ENCODE assay signal across 8 mouse cellular contexts in the genomic region with DNA sequence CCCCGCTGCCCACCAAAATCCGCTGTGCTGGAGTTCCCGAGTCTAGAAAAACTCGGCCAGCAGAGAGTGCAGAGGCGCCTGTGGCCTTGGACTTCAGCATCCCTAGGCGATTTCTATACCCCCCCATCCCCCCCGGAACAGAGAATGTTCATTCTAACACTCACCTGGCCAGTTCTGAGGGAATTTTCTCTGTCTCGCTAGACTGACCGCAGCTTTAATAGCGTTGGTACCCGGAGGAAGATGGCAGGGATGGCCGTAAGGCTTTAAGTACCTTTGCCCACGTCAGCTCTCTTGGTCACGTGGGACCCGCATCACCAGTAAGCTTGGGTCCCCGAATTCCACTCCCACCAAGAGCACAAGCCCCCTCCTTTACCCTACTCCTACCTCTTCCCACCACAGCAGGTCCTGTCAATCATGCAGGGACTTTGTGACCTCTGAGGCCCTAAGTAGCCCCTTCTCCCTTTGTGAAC. TPM values are rescaled to one million over a fixed set of nuclear protein-coding genes. Genes with fewer than 3 reads are reported as not detected.
DNase-seq lines count a peak whose midpoint lies in the region; ATAC-seq and TF ChIP-seq lines count a peak whose summit lies in the region.

A gene (minus strand): TSS at position 467 of the 470 bp plus-strand sequence.

- ATAC-seq in cerebellum, adult (ENCODE audit: insufficient number of reproducible peaks, low FRiP score, low TSS enrichment): peak; percentile 96
- ATAC-seq in forebrain, embryonic 16.5 days: peak; percentile 89
- ATAC-seq in hematopoietic stem cell, adult 5-6 weeks (replicated peaks in 1 of 2; ENCODE audit: insufficient read depth in 1 of 2, low FRiP score in 2 of 2, low TSS enrichment in 1 of 2, low read depth in 1 of 2, poor library complexity in 2 of 2, severe bottlenecking in 2 of 2): peak; percentile 93 to 98
- ATAC-seq in lung, embryonic 15.5 days (ENCODE audit: borderline replicate concordance, extremely low read depth, low FRiP score, low TSS enrichment): peak; percentile 88

- peak; percentile 39; the same call in 1 of the 2 replicates for TF ChIP-seq POLR2A in olfactory bulb, adult 2 months (IDR thresholded peaks at IDR 0.05; ENCODE audit: insufficient read depth, low read depth, low read length)

- peak within 1 kb of the TSS; percentile 52 for H3K4me2 ChIP-seq in forebrain, embryonic 16.5 days (ENCODE audit: low read length)
- peak within 1 kb of the TSS; percentile 55 for H3K4me2 ChIP-seq in lung, embryonic 15.5 days

- peaks cover 5% of the 10 kb centered on the region for H3K36me3 ChIP-seq in forebrain, embryonic 16.5 days (ENCODE audit: control insufficient read depth, insufficient read depth)
- H3K36me3 ChIP-seq in lung, embryonic 15.5 days: 0 out of 2 replicates have a peak, but pooled peaks cover 5% of the 10 kb centered on the region

- peak within 1 kb of the TSS; percentile 74 for H3K9ac ChIP-seq in forebrain, embryonic 16.5 days (replicated peaks; ENCODE audit: low read depth, low read length)
- H3K9ac ChIP-seq in lung, embryonic 15.5 days: peak within 1 kb of the TSS; percentile 57

- no peaks in the 10 kb centered on the region; the same call in 1 of the 2 replicates for H3K4me1 ChIP-seq in forebrain, embryonic 16.5 days (replicated peaks; ENCODE audit: control insufficient read depth, insufficient read depth, low read length)
- H3K4me1 ChIP-seq in lung, embryonic 15.5 days: no peaks in the 10 kb centered on the region
- no peaks in the 10 kb centered on the region for H3K4me1 ChIP-seq in olfactory bulb, adult 2 months (ENCODE audit: control insufficient read depth, insufficient read depth, low read length)

- H3K27ac ChIP-seq in forebrain, embryonic 16.5 days (ENCODE audit: low read length): peak within 1 kb of the TSS; percentile 93
- H3K27ac ChIP-seq in lung, embryonic 15.5 days: peak within 1 kb of the TSS; percentile 76
- peak within 1 kb of the TSS; percentile 66 for H3K27ac ChIP-seq in olfactory bulb, adult 2 months (ENCODE audit: insufficient read depth, low read depth, low read length)

- peak within 1 kb of the TSS; percentile 67 for H3K4me3 ChIP-seq in forebrain, embryonic 16.5 days (replicated peaks; ENCODE audit: low read length)
- peak within 1 kb of the TSS; percentile 57 for H3K4me3 ChIP-seq in lung, embryonic 15.5 days
- peak within 1 kb of the TSS; percentile 76 for H3K4me3 ChIP-seq in olfactory bulb, adult 2 months (ENCODE audit: insufficient read depth, low read depth, low read length)

- H3K9me3 ChIP-seq in forebrain, embryonic 16.5 days (ENCODE audit: control insufficient read depth, low read length): no peaks in the 10 kb centered on the region
- no peaks in the 10 kb centered on the region for H3K9me3 ChIP-seq in lung, embryonic 15.5 days

- no peaks in the 10 kb centered on the region for H3K27me3 ChIP-seq in forebrain, embryonic 16.5 days (replicated peaks; ENCODE audit: control insufficient read depth, insufficient read depth, low read length)
- H3K27me3 ChIP-seq in lung, embryonic 15.5 days: no peaks in the 10 kb centered on the region; the same call in 1 of the 2 replicates

- TF ChIP-seq CTCF in olfactory bulb, adult 2 months (IDR thresholded peaks at IDR 0.05; ENCODE audit: insufficient read depth, low read depth, low read length): no peak

- WGBS in forebrain, embryonic 16.5 days: 12% methylated on average over 16 of the region's 16 CpGs
- 9% methylated on average over 16 of the region's 16 CpGs for WGBS in lung, embryonic 15.5 days
- 15% methylated on average over 16 of the region's 16 CpGs for WGBS in olfactory bulb, adult 2 months

- peak; percentile 79 for DNase-seq in NIH3T3 (ENCODE audit: low read depth)
- DNase-seq in layer of hippocampus, adult 9-11 months: peak; percentile 61
- DNase-seq in yolk sac, embryonic 10.5 days (ENCODE audit: low spot score): peak; percentile 50

RNA-seq across cellular contexts. Expression of the gene that starts here (rescaled TPM):
- polyA plus RNA-seq in forebrain, embryonic 16.5 days (2015; fragmentation: Nextera tagmentation; extraction: Ambion mirVana): 71.1 and 80.9 TPM in 2 replicates
- total RNA-seq in hematopoietic stem cell, adult 5-6 weeks (2017): 18.5 and 24.4 TPM in 2 replicates
- 67.6 and 71.3 TPM in 2 replicates for polyA plus RNA-seq in lung, embryonic 15.5 days (2015; fragmentation: Nextera tagmentation; extraction: Ambion mirVana)
- not detected in 2 replicates for polyA plus RNA-seq in olfactory bulb, adult 2 months (2012; ENCODE audit: insufficient read depth, insufficient read length, low replicate concordance, missing spikeins)

Comparison
In these comparisons a context has a peak if more than half of its experiments do, and no peak if none do; other contexts are left out.
1. Peak in every context shown above with its lines: DNase-seq, ATAC-seq, H3K4me3 ChIP-seq and H3K27ac ChIP-seq.
2. RNA of the gene that starts here (polyA plus RNA-seq): 71.1 to 80.9 TPM in forebrain, embryonic 16.5 days and 67.6 to 71.3 TPM in lung, embryonic 15.5 days; not detected in olfactory bulb, adult 2 months; every median in the first group is over 10 times any median in the second.